Mouse (Mus musculus): Measurements from ENCODE around the gene Map7d1. TPM values are rescaled to one million over a fixed set of nuclear protein-coding genes. Genes with fewer than 3 reads are reported as not detected.
A peak's percentile ranks its signal among the peaks of the same experiment; 100 is the strongest.

The Map7d1 gene
- polyA plus RNA-seq, 1 experiment from 2014 or later = 46.8 TPM

DNA sequence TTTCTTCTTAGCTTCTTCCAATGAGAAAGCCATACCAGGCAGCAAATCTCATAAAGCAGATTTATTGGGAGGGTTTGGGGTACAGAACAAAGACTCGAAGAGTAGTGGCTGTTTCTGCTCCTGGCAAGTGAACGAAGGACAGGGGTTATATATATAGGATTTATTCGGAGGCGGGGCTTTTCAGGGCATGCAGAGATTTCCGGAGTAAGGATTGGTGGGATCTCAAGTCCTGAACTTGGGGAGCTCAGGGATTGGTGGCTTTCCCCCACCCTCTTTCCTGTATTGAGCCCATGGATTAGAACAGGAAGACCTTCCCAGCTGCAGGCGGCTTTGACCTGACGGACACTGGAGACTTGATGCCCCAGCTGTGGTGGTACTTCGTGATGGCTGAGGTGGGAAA is 52.1 kb downstream of the Map7d1 start:
- peaks cover 8 to 31% of the 10 kb centered on the region in 2 experiments for H3K4me1 ChIP-seq (ENCODE audit: control insufficient read depth in 2 of 2, insufficient read depth in 2 of 2, low read length in 2 of 2)
- H3K27me3 ChIP-seq (ENCODE audit: control insufficient read depth, insufficient read depth, low read length) = no peaks in the 10 kb centered on the region
- 81% methylated on average over 8 of the region's 8 CpGs for WGBS
- no peak for ATAC-seq (ENCODE audit: insufficient number of reproducible peaks, insufficient read depth, low FRiP score, low read depth)
- no peak overlapping the region for H3K4me2 ChIP-seq (ENCODE audit: low read length)
- no peak overlapping the region for H3K4me3 ChIP-seq (ENCODE audit: control insufficient read depth in 1 of 2, insufficient read depth in 1 of 2, low read depth in 1 of 2, low read length in 2 of 2)
- no peaks in the 10 kb centered on the region for H3K9me3 ChIP-seq (ENCODE audit: control insufficient read depth, low read length)
- no peak overlapping the region for H3K27ac ChIP-seq (replicated peaks in 1 of 2; ENCODE audit: control insufficient read depth in 1 of 2, insufficient read depth in 1 of 2, low read depth in 2 of 2, low read length in 2 of 2)
- no peak overlapping the region for H3K9ac ChIP-seq (ENCODE audit: low read length)
- peaks cover 4% of the 10 kb centered on the region; the same call in 1 of the 2 replicates for H3K36me3 ChIP-seq (ENCODE audit: control insufficient read depth, insufficient read depth, low read length)

DNA sequence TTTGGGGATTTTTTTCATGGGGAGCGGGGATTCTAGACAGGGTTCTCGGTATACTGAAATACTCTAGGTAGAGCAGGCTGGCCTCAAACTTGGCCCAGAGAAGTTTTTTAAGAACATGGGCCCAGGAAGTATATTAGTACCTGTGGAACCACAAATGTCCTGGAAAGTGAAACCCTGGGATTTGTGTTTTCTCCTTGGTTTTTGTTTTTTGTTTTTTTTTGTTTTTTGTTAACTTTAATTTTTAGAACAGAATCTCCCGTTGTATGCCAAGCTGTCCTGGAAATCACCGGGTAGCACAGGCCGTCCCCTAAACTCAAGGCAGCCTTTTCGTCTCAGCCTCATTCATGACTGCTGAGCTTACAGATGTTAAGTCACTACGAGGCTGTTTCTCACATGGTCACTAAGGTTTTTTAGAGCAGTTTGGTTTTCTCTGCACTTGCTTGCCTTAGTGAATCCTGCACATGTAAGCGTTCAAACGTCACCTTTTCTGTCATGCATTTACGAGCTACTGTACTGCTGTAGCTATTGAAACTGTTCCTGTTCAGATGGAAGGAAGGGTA is 52.7 kb downstream of the Map7d1 start:
- ATAC-seq (ENCODE audit: insufficient number of reproducible peaks, insufficient read depth, low FRiP score, low read depth) = no peak
- H3K9me3 ChIP-seq (ENCODE audit: control insufficient read depth, low read length) = no peaks in the 10 kb centered on the region
- WGBS = 79% methylated on average over 10 of the region's 10 CpGs
- H3K4me3 ChIP-seq (ENCODE audit: control insufficient read depth in 1 of 2, insufficient read depth in 1 of 2, low read depth in 1 of 2, low read length in 2 of 2) = peak overlapping the region; percentile 51 to 69; a peak in 3 of 4 replicates
- H3K4me1 ChIP-seq (ENCODE audit: control insufficient read depth in 2 of 2, insufficient read depth in 2 of 2, low read length in 2 of 2) = peaks cover 10 to 37% of the 10 kb centered on the region in 2 experiments
- peak overlapping the region; percentile 96 to 98 for H3K27ac ChIP-seq (replicated peaks in 1 of 2; ENCODE audit: control insufficient read depth in 1 of 2, insufficient read depth in 1 of 2, low read depth in 2 of 2, low read length in 2 of 2)
- H3K36me3 ChIP-seq (ENCODE audit: control insufficient read depth, insufficient read depth, low read length) = peaks cover 9% of the 10 kb centered on the region; the same call in 1 of the 2 replicates
- peak overlapping the region; percentile 71 for H3K4me2 ChIP-seq (ENCODE audit: low read length)
- H3K9ac ChIP-seq (ENCODE audit: low read length) = peak overlapping the region; percentile 74
- no peaks in the 10 kb centered on the region for H3K27me3 ChIP-seq (ENCODE audit: control insufficient read depth, insufficient read depth, low read length)

DNA sequence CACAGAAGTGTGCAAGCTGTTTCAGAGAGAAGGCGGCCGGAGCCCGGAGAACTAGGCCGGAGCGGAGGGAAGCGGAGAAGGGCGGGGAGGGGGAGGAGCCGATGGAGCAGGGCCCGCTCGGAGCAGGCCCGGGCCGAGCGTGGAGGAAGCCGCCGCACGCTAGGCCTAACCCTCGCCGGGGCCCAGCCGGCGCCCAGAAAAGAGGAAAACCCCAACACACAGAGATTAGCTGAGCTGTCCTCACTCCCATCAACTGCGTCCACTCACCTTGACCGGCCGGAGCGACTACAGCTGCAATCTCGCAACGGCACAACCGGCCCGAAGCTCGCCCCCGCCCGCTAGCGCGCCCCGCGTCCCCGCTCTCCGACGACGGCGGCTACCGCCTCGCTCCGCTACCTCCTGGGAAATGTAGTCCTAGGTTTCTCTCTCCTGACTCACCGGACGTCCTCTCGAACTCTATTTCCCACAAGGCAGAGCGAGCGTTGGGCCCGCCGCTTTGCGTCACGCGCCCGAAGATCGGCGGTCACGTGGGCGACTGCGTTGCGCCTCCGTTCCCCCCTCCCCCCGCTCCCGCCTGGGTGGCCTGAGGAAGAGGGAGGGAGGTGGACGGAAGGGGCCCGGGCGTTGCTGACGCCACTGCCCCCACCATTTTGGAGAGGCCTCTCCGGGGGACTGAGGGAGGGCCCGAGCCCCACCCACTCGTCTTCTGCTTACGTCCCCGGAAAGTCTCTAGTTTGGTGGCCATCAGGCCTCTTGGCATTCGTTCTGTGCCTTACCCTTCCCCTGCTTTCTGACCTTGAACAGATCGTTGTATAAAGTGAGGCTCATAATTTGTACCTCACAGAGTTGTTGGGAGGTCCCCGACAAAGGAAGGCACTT is 53.6 kb downstream of the Map7d1 start, which contains the start of gene Thrap3:
TSS of gene Thrap3 (minus strand) at position 458 of the 879 bp plus-strand sequence.
- Histone ChIP-seq H3K36me3 (ENCODE audit: control insufficient read depth, insufficient read depth, low read length) (peaks cover 9% of the 10 kb centered on the region; the same call in 1 of the 2 replicates), H3K4me1 (ENCODE audit: control insufficient read depth in 2 of 2, insufficient read depth in 2 of 2, low read length in 2 of 2) (peaks cover 11 to 45% of the 10 kb centered on the region in 2 experiments), H3K4me3 (ENCODE audit: control insufficient read depth in 1 of 2, insufficient read depth in 1 of 2, low read depth in 1 of 2, low read length in 2 of 2) (peak within 1 kb of the TSS; percentile 69 to 79), H3K27ac (replicated peaks in 1 of 2; ENCODE audit: control insufficient read depth in 1 of 2, insufficient read depth in 1 of 2, low read depth in 2 of 2, low read length in 2 of 2) (peak within 1 kb of the TSS; percentile 97 to 98), H3K27me3 (ENCODE audit: control insufficient read depth, insufficient read depth, low read length) (no peaks in the 10 kb centered on the region), H3K9ac (ENCODE audit: low read length) (peak within 1 kb of the TSS; percentile 86), H3K9me3 (ENCODE audit: control insufficient read depth, low read length) (no peaks in the 10 kb centered on the region), H3K4me2 (ENCODE audit: low read length) (peak within 1 kb of the TSS; percentile 84)
- WGBS = under 1% methylated on average over 68 of the region's 75 CpGs
- peak; percentile 97 for ATAC-seq (ENCODE audit: insufficient number of reproducible peaks, insufficient read depth, low FRiP score, low read depth)

DNA sequence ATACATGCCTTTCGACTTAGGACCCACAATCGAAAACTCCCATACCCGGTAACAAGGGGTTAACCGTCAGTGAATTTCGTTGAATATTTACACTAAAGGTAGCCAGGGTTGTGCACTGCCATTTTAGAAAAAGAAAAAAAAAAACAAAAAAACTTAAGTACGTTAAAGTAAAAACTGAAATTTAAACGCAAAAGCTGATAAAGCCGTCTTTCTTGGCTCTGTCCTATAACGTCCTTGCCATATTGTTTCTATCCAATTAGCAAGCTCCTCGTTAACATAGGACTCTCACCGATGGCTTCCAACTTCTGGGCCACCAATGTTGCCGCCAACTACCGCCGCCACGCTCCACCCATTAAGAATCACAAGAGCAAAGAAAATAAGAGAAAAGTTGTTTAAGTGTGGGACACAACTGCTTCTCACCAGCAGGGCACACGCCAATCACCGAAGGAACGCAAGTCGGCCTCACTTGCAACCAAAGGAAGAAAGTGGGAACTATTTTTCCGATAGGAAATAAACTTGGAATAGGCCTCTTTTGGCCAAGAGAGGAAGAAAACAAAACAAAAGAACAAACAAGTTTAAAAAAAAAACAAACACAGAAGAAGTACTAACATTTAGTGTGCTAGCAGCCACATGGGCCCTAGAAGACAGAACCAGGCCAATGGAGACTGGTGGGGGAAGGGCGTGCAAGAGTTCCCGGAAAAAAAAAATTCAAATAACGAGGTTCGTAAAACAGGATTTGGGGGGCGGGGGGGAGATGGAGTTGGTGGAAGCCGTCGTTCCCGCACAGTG is 54.4 kb downstream of the Map7d1 start:
- peaks cover 12 to 49% of the 10 kb centered on the region in 2 experiments for H3K4me1 ChIP-seq (ENCODE audit: control insufficient read depth in 2 of 2, insufficient read depth in 2 of 2, low read length in 2 of 2)
- no peak for ATAC-seq (ENCODE audit: insufficient number of reproducible peaks, insufficient read depth, low FRiP score, low read depth)
- peak overlapping the region; percentile 96 to 97 for H3K27ac ChIP-seq (replicated peaks in 1 of 2; ENCODE audit: control insufficient read depth in 1 of 2, insufficient read depth in 1 of 2, low read depth in 2 of 2, low read length in 2 of 2)
- peak overlapping the region; percentile 69 to 79 for H3K4me3 ChIP-seq (ENCODE audit: control insufficient read depth in 1 of 2, insufficient read depth in 1 of 2, low read depth in 1 of 2, low read length in 2 of 2)
- no peaks in the 10 kb centered on the region for H3K27me3 ChIP-seq (ENCODE audit: control insufficient read depth, insufficient read depth, low read length)
- H3K9me3 ChIP-seq (ENCODE audit: control insufficient read depth, low read length) = no peaks in the 10 kb centered on the region
- H3K36me3 ChIP-seq (ENCODE audit: control insufficient read depth, insufficient read depth, low read length) = peaks cover 9% of the 10 kb centered on the region; the same call in 1 of the 2 replicates
- under 1% methylated on average over 28 of the region's 28 CpGs for WGBS
- peak overlapping the region; percentile 86 for H3K9ac ChIP-seq (ENCODE audit: low read length)
- peak overlapping the region; percentile 84 for H3K4me2 ChIP-seq (ENCODE audit: low read length)

DNA sequence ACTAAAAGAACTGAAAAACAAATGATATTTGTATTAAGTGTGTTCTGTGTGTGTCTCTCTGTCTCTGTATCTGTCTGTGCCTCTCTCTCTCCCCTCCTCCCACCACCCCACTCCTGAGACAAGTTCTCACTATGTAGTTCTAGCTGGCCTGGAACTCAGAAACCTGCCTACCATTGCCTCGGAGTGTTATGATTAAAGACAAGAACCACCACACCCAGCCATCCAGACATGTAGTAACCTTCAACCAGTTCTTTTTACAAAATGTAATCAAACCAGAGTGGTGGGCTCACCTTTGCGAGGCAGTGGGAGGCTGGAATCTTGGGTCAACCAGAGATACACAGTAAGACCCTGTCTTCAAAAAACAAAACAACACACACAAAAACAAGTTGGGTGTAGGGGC is 55.5 kb downstream of the Map7d1 start:
- Histone ChIP-seq H3K9ac (ENCODE audit: low read length) (peak overlapping the region; percentile 86), H3K4me1 (ENCODE audit: control insufficient read depth in 2 of 2, insufficient read depth in 2 of 2, low read length in 2 of 2) (peaks cover 12 to 49% of the 10 kb centered on the region in 2 experiments)

DNA sequence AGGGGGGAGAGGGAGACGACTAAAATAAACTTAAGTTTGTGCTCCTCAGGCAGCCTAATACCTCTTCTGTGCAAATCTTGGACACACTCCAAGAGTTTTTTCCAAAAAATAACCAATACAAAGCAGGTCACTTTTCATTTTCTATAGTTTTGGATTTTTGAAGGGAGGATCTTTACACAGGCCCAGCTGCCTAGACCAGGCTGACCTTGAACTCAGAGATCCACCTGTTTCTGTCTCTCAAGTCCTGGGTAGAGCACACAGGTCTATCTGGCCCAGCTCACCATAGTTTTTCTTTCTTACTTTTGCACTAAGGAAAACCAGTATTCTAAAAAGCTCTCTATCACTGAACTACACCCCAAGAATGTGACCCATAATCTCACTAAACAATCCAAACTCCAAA is 56.1 kb downstream of the Map7d1 start:
- H3K4me3 ChIP-seq (ENCODE audit: control insufficient read depth in 1 of 2, insufficient read depth in 1 of 2, low read depth in 1 of 2, low read length in 2 of 2) = peak overlapping the region in 1 of 2 experiments; percentile 69; a peak in 2 of 4 replicates
- peak overlapping the region in 1 of 2 experiments; percentile 46; a peak in 2 of 4 replicates for H3K27ac ChIP-seq (replicated peaks in 1 of 2; ENCODE audit: control insufficient read depth in 1 of 2, insufficient read depth in 1 of 2, low read depth in 2 of 2, low read length in 2 of 2)
- peaks cover 12 to 49% of the 10 kb centered on the region in 2 experiments for H3K4me1 ChIP-seq (ENCODE audit: control insufficient read depth in 2 of 2, insufficient read depth in 2 of 2, low read length in 2 of 2)
- no peaks in the 10 kb centered on the region for H3K9me3 ChIP-seq (ENCODE audit: control insufficient read depth, low read length)
- peak overlapping the region; percentile 84 for H3K4me2 ChIP-seq (ENCODE audit: low read length)
- 25% methylated on average over 1 of the region's 1 CpGs for WGBS
- H3K27me3 ChIP-seq (ENCODE audit: control insufficient read depth, insufficient read depth, low read length) = no peaks in the 10 kb centered on the region
- no peak for ATAC-seq (ENCODE audit: insufficient number of reproducible peaks, insufficient read depth, low FRiP score, low read depth)
- H3K36me3 ChIP-seq (ENCODE audit: control insufficient read depth, insufficient read depth, low read length) = peaks cover 9% of the 10 kb centered on the region; the same call in 1 of the 2 replicates
- H3K9ac ChIP-seq (ENCODE audit: low read length) = peak overlapping the region; percentile 86

More for the DNA sequence above, 55.5 kb downstream of the Map7d1 start:
- ATAC-seq (ENCODE audit: insufficient number of reproducible peaks, insufficient read depth, low FRiP score, low read depth) = no peak
- Histone ChIP-seq H3K36me3 (ENCODE audit: control insufficient read depth, insufficient read depth, low read length) (peaks cover 9% of the 10 kb centered on the region; the same call in 1 of the 2 replicates), H3K4me3 (ENCODE audit: control insufficient read depth in 1 of 2, insufficient read depth in 1 of 2, low read depth in 1 of 2, low read length in 2 of 2) (peak overlapping the region; percentile 69 to 79), H3K4me2 (ENCODE audit: low read length) (peak overlapping the region; percentile 84), H3K27me3 (ENCODE audit: control insufficient read depth, insufficient read depth, low read length) (no peaks in the 10 kb centered on the region), H3K9me3 (ENCODE audit: control insufficient read depth, low read length) (no peaks in the 10 kb centered on the region), H3K27ac (replicated peaks in 1 of 2; ENCODE audit: control insufficient read depth in 1 of 2, insufficient read depth in 1 of 2, low read depth in 2 of 2, low read length in 2 of 2) (peak overlapping the region; percentile 19 to 46; a peak in 3 of 4 replicates)
- WGBS = 25% methylated on average over 2 of the region's 2 CpGs

DNA sequence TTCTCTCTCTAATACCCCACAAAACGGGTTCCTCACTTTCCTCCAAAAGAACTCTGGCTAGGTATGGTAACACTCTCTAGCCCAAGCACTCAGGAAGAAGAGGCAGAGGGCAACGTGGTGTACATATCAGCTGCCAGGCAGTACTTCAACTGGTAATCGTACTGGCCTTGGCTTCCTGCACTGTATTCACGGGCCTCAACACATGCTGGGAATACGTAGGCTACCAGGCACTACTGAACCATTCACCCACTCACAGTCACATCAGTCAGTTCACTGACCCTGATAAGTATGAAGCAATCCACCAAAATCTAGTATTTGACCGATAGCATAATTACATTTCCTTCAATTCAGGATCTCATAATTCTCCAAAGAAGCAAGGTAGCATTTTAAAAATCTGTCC is 56.6 kb downstream of the Map7d1 start:
- Histone ChIP-seq H3K4me3 (ENCODE audit: control insufficient read depth in 1 of 2, insufficient read depth in 1 of 2, low read depth in 1 of 2, low read length in 2 of 2) (peak overlapping the region in 1 of 2 experiments; percentile 69; a peak in 2 of 4 replicates), H3K27ac (replicated peaks in 1 of 2; ENCODE audit: control insufficient read depth in 1 of 2, insufficient read depth in 1 of 2, low read depth in 2 of 2, low read length in 2 of 2) (no peak overlapping the region; a peak in 1 of 4 replicates), H3K4me2 (ENCODE audit: low read length) (peak overlapping the region; percentile 84), H3K9ac (ENCODE audit: low read length) (peak overlapping the region; percentile 86; the same call in 1 of the 2 replicates), H3K36me3 (ENCODE audit: control insufficient read depth, insufficient read depth, low read length) (peaks cover 13% of the 10 kb centered on the region), H3K4me1 (ENCODE audit: control insufficient read depth in 2 of 2, insufficient read depth in 2 of 2, low read length in 2 of 2) (peaks cover 12 to 49% of the 10 kb centered on the region in 2 experiments), H3K27me3 (ENCODE audit: control insufficient read depth, insufficient read depth, low read length) (no peaks in the 10 kb centered on the region), H3K9me3 (ENCODE audit: control insufficient read depth, low read length) (no peaks in the 10 kb centered on the region)
- ATAC-seq (ENCODE audit: insufficient number of reproducible peaks, insufficient read depth, low FRiP score, low read depth) = no peak
- 48% methylated on average over 6 of the region's 6 CpGs for WGBS

Measured in heart, embryonic 14.5 days (tissue).